Mouse (Mus musculus) kidney, embryonic 16.5 days (tissue): Measurements from ENCODE around the gene Scarf2. TPM values are rescaled to one million over a fixed set of nuclear protein-coding genes. Genes with fewer than 3 reads are reported as not detected.

Experiments used
- ATAC-seq: fragments of 200-750 bp; cut with Nextera tagmentation; 2 replicates; pipeline ENCODE4 v1.8.0; 2017; ENCODE audit warnings: moderate TSS enrichment; ENCODE audit not compliant: low FRiP score, low TSS enrichment
- H3K27ac ChIP-seq: fragments of 300-500 bp; sonication (generic); 2 replicates; pipeline ENCODE4 v1.5.1; 2014; ENCODE audit warnings: low read length
- H3K27me3 ChIP-seq: fragments of 300-500 bp; sonication (generic); 2 replicates; pipeline ENCODE4 v1.6.1; 2014; ENCODE audit warnings: low read length, control low read depth, mixed read lengths; ENCODE audit not compliant: insufficient read depth
- H3K36me3 ChIP-seq: fragments of 300-500 bp; sonication (generic); 2 replicates; pipeline ENCODE4 v1.6.1; 2014; ENCODE audit warnings: low read length, control low read depth, mixed read lengths; ENCODE audit not compliant: insufficient read depth
- H3K4me1 ChIP-seq: fragments of 300-500 bp; sonication (generic); 2 replicates; pipeline ENCODE4 v1.6.1; 2014; ENCODE audit warnings: low read length, control low read depth, mixed read lengths; ENCODE audit not compliant: insufficient read depth
- H3K4me2 ChIP-seq: fragments of 300-500 bp; sonication (generic); replicated peaks from 2 replicates; pipeline ENCODE4 v1.6.1; 2014; ENCODE audit warnings: low read depth, low read length
- H3K4me3 ChIP-seq: fragments of 300-500 bp; sonication (generic); 2 replicates; pipeline ENCODE4 v1.5.1; 2014; ENCODE audit warnings: mild to moderate bottlenecking, low read length
- H3K9ac ChIP-seq: fragments of 300-500 bp; sonication (generic); replicated peaks from 2 replicates; pipeline ENCODE4 v1.6.1; 2014; ENCODE audit warnings: low read length
- H3K9me3 ChIP-seq: fragments of 300-500 bp; sonication (generic); 2 replicates; pipeline ENCODE4 v1.6.1; 2016; ENCODE audit warnings: low read length, control low read depth
- WGBS: fragments of 180-500 bp; shearing (Covaris S2); extraction: QIAGEN DNeasy Blood & Tissue Kit; methylation state at CpG from one replicate; pipeline ENCODE4 v1.1.7; 2014; 5-methylcytosine and 5-hydroxymethylcytosine counted together
- polyA plus RNA-seq: library from polyadenylated mRNA; unstranded; fragments of >200 nt; fragmentation: Nextera tagmentation; extraction: Ambion mirVana; gene quantifications from 2 replicates; pipeline ENCODE4 v1.2.1, GENCODE M21; 2015

The Scarf2 gene
- polyA plus RNA-seq, 1 experiment from 2014 or later = 8.9 TPM

DNA sequence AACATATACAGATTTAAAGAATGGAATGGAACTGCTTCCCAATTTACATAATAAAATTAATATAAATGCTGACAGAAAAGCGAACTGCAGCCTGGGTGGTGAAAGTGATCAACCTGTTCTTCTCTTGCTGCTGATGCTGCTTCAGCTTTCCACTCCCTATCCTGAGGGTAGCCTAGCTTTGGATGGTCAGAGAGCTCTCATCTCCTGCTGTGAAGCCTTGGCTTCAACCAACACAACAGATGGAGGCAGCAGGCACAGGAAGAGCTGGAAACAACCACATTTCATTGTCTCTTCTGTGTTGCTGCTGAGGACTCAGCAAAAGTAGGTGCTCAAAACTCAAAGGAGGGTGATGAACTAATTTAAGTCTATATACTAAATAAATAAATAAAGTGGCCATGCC, 54.8 kb downstream of the Scarf2 start:
- Histone ChIP-seq H3K9ac (no peak overlapping the region), H3K4me2 (no peak overlapping the region), H3K27me3 (no peaks in the 10 kb centered on the region), H3K4me1 (no peaks in the 10 kb centered on the region), H3K36me3 (peaks cover 51% of the 10 kb centered on the region), H3K4me3 (no peak overlapping the region), H3K27ac (no peak overlapping the region), H3K9me3 (no peaks in the 10 kb centered on the region)
- no peak for ATAC-seq
- 86% methylated on average over 1 of the region's 1 CpGs for WGBS

DNA sequence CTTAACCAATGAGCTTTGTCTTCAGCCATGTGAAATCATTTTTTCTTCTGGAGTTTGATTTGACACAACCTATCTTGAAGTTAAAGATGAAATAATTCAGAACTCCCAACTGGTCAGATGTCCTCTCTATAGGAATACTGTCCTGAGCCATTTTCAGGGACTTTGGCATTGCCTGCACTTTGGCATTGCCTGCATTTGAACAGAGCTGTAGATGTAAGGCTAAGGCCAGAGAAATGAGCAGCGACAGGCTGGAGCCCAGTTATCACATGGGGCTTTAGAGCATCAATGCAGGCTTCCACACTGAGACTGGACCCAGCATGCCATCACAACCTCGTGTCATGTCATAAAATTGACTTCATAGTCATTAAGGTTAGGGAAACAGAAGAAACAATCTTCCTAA, 56.2 kb downstream of the Scarf2 start:
- WGBS = 91% methylated on average over 2 of the region's 2 CpGs

DNA sequence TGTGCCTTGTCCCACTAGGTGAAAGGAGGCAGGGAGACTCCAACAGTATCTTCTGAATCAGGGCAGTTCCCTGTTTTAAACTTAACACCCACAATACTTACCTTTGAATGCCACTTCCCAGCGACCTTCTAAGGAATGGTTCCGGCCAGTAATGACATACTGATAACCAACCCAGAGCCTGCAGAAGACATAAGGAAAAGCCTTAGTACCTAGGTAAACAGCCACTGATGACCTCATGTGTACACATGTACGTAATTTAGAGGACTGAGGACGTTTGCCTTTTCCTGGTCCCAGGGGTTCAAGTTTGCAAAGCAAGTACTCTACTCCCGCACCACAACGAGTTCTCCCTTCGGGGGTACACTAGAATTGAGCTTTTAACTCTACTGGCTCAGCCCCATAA, 60.1 kb downstream of the Scarf2 start:
- Histone ChIP-seq H3K4me2 (no peak overlapping the region), H3K9me3 (no peaks in the 10 kb centered on the region), H3K27ac (no peak overlapping the region), H3K4me3 (no peak overlapping the region), H3K9ac (no peak overlapping the region), H3K36me3 (peaks cover 51% of the 10 kb centered on the region), H3K4me1 (no peaks in the 10 kb centered on the region), H3K27me3 (no peaks in the 10 kb centered on the region)
- WGBS = 89% methylated on average over 7 of the region's 7 CpGs
- no peak for ATAC-seq

More for the DNA sequence above, 56.2 kb downstream of the Scarf2 start:
- no peaks in the 10 kb centered on the region for H3K4me1 ChIP-seq
- no peaks in the 10 kb centered on the region for H3K9me3 ChIP-seq
- no peak overlapping the region for H3K27ac ChIP-seq
- H3K9ac ChIP-seq = no peak overlapping the region
- no peak for ATAC-seq
- no peak overlapping the region for H3K4me2 ChIP-seq
- peaks cover 61% of the 10 kb centered on the region for H3K36me3 ChIP-seq
- no peaks in the 10 kb centered on the region for H3K27me3 ChIP-seq
- no peak overlapping the region for H3K4me3 ChIP-seq

Other genes with a start within 250 kb of the Scarf2 start
- gene Lrrc74b, start 236.0 kb upstream of the Scarf2 start, polyA plus RNA-seq = 0.18 and 0.20 TPM in 2 replicates
- gene P2rx6, start 235.4 kb upstream of the Scarf2 start, polyA plus RNA-seq = 1.2 TPM in 2 replicates
- gene Slc7a4, start 214.1 kb upstream of the Scarf2 start, polyA plus RNA-seq = 11.8 and 12.6 TPM in 2 replicates
- gene Smpd4, start 177.9 kb upstream of the Scarf2 start, polyA plus RNA-seq = 38.8 and 44.2 TPM in 2 replicates
- 6.0 and 7.7 TPM in 2 replicates for gene Ccdc74a, start 150.8 kb upstream of the Scarf2 start, polyA plus RNA-seq
- gene Med15, start 64.4 kb upstream of the Scarf2 start, polyA plus RNA-seq = 44.1 and 56.1 TPM in 2 replicates
- gene Klhl22, start 37.7 kb upstream of the Scarf2 start, polyA plus RNA-seq = 69.8 and 72.0 TPM in 2 replicates
- gene B830017H08Rik, start 35.8 kb downstream of the Scarf2 start, polyA plus RNA-seq = 0.09 TPM in 1 of 2 replicates, not detected in the other
- 35.7 and 48.6 TPM in 2 replicates for gene Car15, start 41.1 kb downstream of the Scarf2 start, polyA plus RNA-seq
- 2.6 TPM in 2 replicates for gene Gm20518, start 94.4 kb downstream of the Scarf2 start, polyA plus RNA-seq
- 0.09 TPM in 1 of 2 replicates, not detected in the other for gene Tssk1, start 96.9 kb downstream of the Scarf2 start, polyA plus RNA-seq
- 103 and 107 TPM in 2 replicates for gene Dgcr2, start 101.3 kb downstream of the Scarf2 start, polyA plus RNA-seq
- not detected in 2 replicates for gene Tssk2, start 101.4 kb downstream of the Scarf2 start, polyA plus RNA-seq
- 40.7 and 44.8 TPM in 2 replicates for gene Ess2, start 114.1 kb downstream of the Scarf2 start, polyA plus RNA-seq
- not detected in 2 replicates for gene Gsc2, start 117.8 kb downstream of the Scarf2 start, polyA plus RNA-seq
- gene Slc25a1, start 130.9 kb downstream of the Scarf2 start, polyA plus RNA-seq = 102 and 107 TPM in 2 replicates
- not detected in 2 replicates for gene Vpreb2, start 183.1 kb downstream of the Scarf2 start, polyA plus RNA-seq